Mouse (Mus musculus): Measurements from ENCODE around the gene Sh2d7. TPM values are rescaled to one million over a fixed set of nuclear protein-coding genes. Genes with fewer than 3 reads are reported as not detected.

Gene Sh2d7
- polyA plus RNA-seq, 1 experiment = 0.01 TPM

DNA sequence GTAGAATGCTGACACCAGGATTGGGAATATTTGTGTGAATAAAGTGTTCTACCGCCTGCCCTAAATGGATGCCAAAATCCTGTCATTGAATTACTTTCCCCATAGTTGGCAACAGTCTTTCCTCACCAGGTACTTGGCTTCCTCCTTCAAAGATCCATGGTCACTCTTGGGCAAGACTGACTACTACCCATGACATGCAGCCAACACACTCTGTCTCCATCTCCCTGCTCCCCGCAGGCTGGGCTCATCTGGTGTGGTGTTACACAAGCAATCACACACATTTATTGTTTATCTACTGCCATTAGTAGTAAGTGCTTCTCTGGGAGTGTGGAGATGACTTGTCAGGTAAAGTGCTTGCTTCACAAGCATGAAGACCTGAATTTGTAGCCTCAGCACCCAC is 5.9 kb upstream of the Sh2d7 start:
- peaks cover 26% of the 10 kb centered on the region for H3K27me3 ChIP-seq (ENCODE audit: control insufficient read depth, insufficient read depth, insufficient read length)
- no peaks in the 10 kb centered on the region for H3K79me3 ChIP-seq (ENCODE audit: low read depth)
- no peaks in the 10 kb centered on the region for H3K79me2 ChIP-seq (ENCODE audit: control insufficient read depth, insufficient read depth)
- no peak overlapping the region for H3ac ChIP-seq (ENCODE audit: control insufficient read depth, insufficient read length, low read depth)
- no peak overlapping the region for H3K4me3 ChIP-seq (ENCODE audit: insufficient read depth, poor library complexity, severe bottlenecking)
- no peak for TF ChIP-seq CTCF (IDR thresholded peaks at IDR 0.05; ENCODE audit: control insufficient read depth, insufficient read depth, insufficient read length)
- H3K36me3 ChIP-seq (ENCODE audit: control insufficient read depth, insufficient read depth) = no peaks in the 10 kb centered on the region

DNA sequence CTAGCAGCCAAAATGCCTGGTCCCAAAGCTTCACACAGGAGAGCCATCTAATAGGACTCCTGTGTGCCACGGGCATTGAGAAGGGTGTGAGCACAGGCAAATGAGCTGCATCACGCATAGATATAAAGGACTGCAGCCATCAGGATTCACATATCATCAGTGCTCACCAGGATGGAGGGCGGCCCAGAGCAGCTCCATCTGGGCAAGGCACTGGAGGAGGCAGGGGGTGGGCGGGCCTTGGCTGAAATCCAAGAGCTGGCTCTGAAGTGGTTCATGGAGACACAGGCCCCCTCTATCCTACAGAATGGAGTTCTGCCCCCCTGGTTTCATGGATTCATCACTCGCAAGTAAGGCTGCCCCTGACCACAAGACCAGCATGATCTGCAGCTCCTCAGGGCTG is 4.8 kb upstream of the Sh2d7 start:
- Histone ChIP-seq H3ac (ENCODE audit: control insufficient read depth, insufficient read length, low read depth) (no peak overlapping the region), H3K36me3 (ENCODE audit: control insufficient read depth, insufficient read depth) (no peaks in the 10 kb centered on the region), H3K79me2 (ENCODE audit: control insufficient read depth, insufficient read depth) (no peaks in the 10 kb centered on the region), H3K79me3 (ENCODE audit: low read depth) (no peaks in the 10 kb centered on the region), H3K4me3 (ENCODE audit: insufficient read depth, poor library complexity, severe bottlenecking) (no peak overlapping the region), H3K27me3 (ENCODE audit: control insufficient read depth, insufficient read depth, insufficient read length) (peaks cover 23% of the 10 kb centered on the region)
- TF ChIP-seq USF1 (IDR thresholded peaks at IDR 0.05; ENCODE audit: low read depth) (no peak), MYOG (IDR thresholded peaks at IDR 0.05; ENCODE audit: control insufficient read depth, extremely low read depth, insufficient read length) (no peak), MYOD1 (IDR thresholded peaks at IDR 0.05; ENCODE audit: control insufficient read depth, insufficient read length, low read depth) (no peak), CTCF (IDR thresholded peaks at IDR 0.05; ENCODE audit: control insufficient read depth, insufficient read depth, insufficient read length) (no peak), MAX (IDR thresholded peaks at IDR 0.05) (no peak), FOSL1 (IDR thresholded peaks at IDR 0.05; ENCODE audit: insufficient read depth, low read length, poor library complexity, severe bottlenecking) (no peak), CEBPB (IDR thresholded peaks at IDR 0.05; ENCODE audit: low read depth) (no peak)

DNA sequence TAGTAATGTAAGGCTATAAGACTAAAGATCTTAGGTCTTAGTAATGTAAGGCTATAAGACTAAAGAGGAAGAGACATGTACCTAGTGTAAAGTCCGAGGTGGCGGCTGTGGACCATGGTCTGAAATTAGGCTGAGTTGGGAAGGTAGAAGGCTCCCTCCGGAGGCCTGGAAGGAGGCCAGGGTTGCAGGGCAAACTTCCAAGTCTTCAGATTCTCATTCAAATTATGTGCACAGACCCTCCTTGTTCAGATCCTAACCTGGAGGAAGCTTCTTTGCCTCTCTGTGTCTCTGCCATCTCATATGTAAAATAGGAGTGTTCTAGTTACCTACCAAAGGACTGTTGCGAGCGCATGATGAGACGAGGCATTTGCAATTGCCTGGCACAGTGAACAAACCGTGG is 2.5 kb upstream of the Sh2d7 start:
- TF ChIP-seq MYOD1 (IDR thresholded peaks at IDR 0.05; ENCODE audit: control insufficient read depth, insufficient read length, low read depth) = no peak
- TF ChIP-seq CTCF (IDR thresholded peaks at IDR 0.05; ENCODE audit: control insufficient read depth, insufficient read depth, insufficient read length) = no peak
- TF ChIP-seq CEBPB (IDR thresholded peaks at IDR 0.05; ENCODE audit: low read depth) = no peak
- TF ChIP-seq MYOG (IDR thresholded peaks at IDR 0.05; ENCODE audit: control insufficient read depth, extremely low read depth, insufficient read length) = no peak
- no peak for TF ChIP-seq USF1 (IDR thresholded peaks at IDR 0.05; ENCODE audit: low read depth)
- TF ChIP-seq MAX (IDR thresholded peaks at IDR 0.05) = no peak
- no peak for TF ChIP-seq FOSL1 (IDR thresholded peaks at IDR 0.05; ENCODE audit: insufficient read depth, low read length, poor library complexity, severe bottlenecking)
- Histone ChIP-seq H3K4me3 (ENCODE audit: insufficient read depth, poor library complexity, severe bottlenecking) (no peak overlapping the region), H3K36me3 (ENCODE audit: control insufficient read depth, insufficient read depth) (no peaks in the 10 kb centered on the region), H3K79me3 (ENCODE audit: low read depth) (no peaks in the 10 kb centered on the region), H3K79me2 (ENCODE audit: control insufficient read depth, insufficient read depth) (no peaks in the 10 kb centered on the region), H3ac (ENCODE audit: control insufficient read depth, insufficient read length, low read depth) (no peak overlapping the region), H3K27me3 (ENCODE audit: control insufficient read depth, insufficient read depth, insufficient read length) (peaks cover 23% of the 10 kb centered on the region)

DNA sequence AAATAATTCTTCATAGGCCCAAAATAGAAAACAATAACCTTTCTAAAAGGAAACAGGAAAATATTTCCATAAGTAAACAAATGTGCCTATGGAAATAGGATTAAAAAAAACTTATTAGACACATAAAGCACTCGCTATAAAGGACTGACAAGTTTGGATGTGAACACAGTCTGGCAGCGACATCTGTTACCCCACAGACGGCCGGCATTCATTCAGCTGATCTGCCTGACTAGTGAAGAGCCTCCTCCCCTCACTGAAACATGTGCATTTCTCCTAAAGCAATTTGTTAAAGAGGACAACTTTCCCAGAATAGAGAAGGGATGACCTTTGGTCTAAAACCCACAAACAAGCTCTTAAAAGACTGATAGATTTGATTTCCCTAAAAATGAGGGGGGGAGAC is 1.8 kb upstream of the Sh2d7 start:
- Histone ChIP-seq H3K4me3 (ENCODE audit: insufficient read depth, poor library complexity, severe bottlenecking) (no peak overlapping the region), H3K79me2 (ENCODE audit: control insufficient read depth, insufficient read depth) (no peaks in the 10 kb centered on the region), H3ac (ENCODE audit: control insufficient read depth, insufficient read length, low read depth) (no peak overlapping the region), H3K79me3 (ENCODE audit: low read depth) (no peaks in the 10 kb centered on the region), H3K36me3 (ENCODE audit: control insufficient read depth, insufficient read depth) (no peaks in the 10 kb centered on the region), H3K27me3 (ENCODE audit: control insufficient read depth, insufficient read depth, insufficient read length) (peaks cover 23% of the 10 kb centered on the region)
- TF ChIP-seq USF1 (IDR thresholded peaks at IDR 0.05; ENCODE audit: low read depth) = no peak
- no peak for TF ChIP-seq MAX (IDR thresholded peaks at IDR 0.05)

DNA sequence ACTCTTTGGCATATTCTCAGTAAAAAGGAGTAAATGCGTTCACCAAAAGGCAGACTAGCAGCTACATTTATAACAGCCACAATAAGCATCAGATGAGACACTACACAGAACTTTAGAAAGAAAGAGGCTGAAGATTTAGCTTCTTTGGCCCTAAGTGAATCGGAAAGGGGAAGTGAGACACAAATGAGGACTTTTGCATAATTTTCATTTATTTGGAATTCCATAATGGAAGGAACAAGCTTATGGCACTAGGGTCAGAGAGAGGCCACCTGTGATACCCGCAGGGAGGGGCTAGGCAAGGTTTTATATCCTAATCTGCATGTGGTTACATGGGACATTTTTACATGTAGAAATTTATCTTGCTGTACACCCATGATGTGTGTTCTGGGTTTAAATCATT is 1.3 kb upstream of the Sh2d7 start:
- H3K79me3 ChIP-seq (ENCODE audit: low read depth) = no peaks in the 10 kb centered on the region
- H3ac ChIP-seq (ENCODE audit: control insufficient read depth, insufficient read length, low read depth) = no peak overlapping the region
- TF ChIP-seq FOSL1 (IDR thresholded peaks at IDR 0.05; ENCODE audit: insufficient read depth, low read length, poor library complexity, severe bottlenecking) (no peak), MYOD1 (IDR thresholded peaks at IDR 0.05; ENCODE audit: control insufficient read depth, insufficient read length, low read depth) (no peak), USF1 (IDR thresholded peaks at IDR 0.05; ENCODE audit: low read depth) (no peak), CEBPB (IDR thresholded peaks at IDR 0.05; ENCODE audit: low read depth) (no peak), MYOG (IDR thresholded peaks at IDR 0.05; ENCODE audit: control insufficient read depth, extremely low read depth, insufficient read length) (no peak), CTCF (IDR thresholded peaks at IDR 0.05; ENCODE audit: control insufficient read depth, insufficient read depth, insufficient read length) (no peak), MAX (IDR thresholded peaks at IDR 0.05) (no peak)
- H3K79me2 ChIP-seq (ENCODE audit: control insufficient read depth, insufficient read depth) = no peaks in the 10 kb centered on the region
- H3K27me3 ChIP-seq (ENCODE audit: control insufficient read depth, insufficient read depth, insufficient read length) = peaks cover 26% of the 10 kb centered on the region
- H3K36me3 ChIP-seq (ENCODE audit: control insufficient read depth, insufficient read depth) = no peaks in the 10 kb centered on the region
- H3K4me3 ChIP-seq (ENCODE audit: insufficient read depth, poor library complexity, severe bottlenecking) = no peak overlapping the region

DNA sequence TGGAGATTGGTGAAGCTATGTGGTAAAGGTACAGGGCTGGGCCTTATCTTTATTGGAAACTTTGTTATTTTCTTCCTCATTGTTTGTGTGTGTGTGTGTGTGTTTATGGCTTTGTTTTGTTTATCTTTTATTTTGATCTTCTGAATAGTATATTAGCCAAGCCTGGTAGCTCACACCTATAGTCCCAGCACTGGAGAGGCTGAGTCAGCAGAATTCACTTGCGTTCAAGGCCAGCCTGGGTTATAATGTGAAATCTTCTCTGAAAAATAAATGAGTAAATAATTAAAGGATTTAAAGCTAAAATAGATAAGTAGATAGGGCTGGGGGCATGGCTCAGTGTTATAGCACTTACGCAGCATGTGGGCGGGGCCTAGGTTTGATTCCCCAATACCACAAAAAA is 540 bp upstream of the Sh2d7 start:
- Histone ChIP-seq H3K36me3 (ENCODE audit: control insufficient read depth, insufficient read depth) (no peaks in the 10 kb centered on the region), H3K79me3 (ENCODE audit: low read depth) (no peaks in the 10 kb centered on the region), H3K27me3 (ENCODE audit: control insufficient read depth, insufficient read depth, insufficient read length) (peaks cover 28% of the 10 kb centered on the region), H3ac (ENCODE audit: control insufficient read depth, insufficient read length, low read depth) (no peak overlapping the region), H3K4me3 (ENCODE audit: insufficient read depth, poor library complexity, severe bottlenecking) (no peak overlapping the region), H3K79me2 (ENCODE audit: control insufficient read depth, insufficient read depth) (no peaks in the 10 kb centered on the region)
- TF ChIP-seq MYOD1 (IDR thresholded peaks at IDR 0.05; ENCODE audit: control insufficient read depth, insufficient read length, low read depth) = no peak
- TF ChIP-seq FOSL1 (IDR thresholded peaks at IDR 0.05; ENCODE audit: insufficient read depth, low read length, poor library complexity, severe bottlenecking) = no peak
- no peak for TF ChIP-seq CEBPB (IDR thresholded peaks at IDR 0.05; ENCODE audit: low read depth)
- no peak for TF ChIP-seq CTCF (IDR thresholded peaks at IDR 0.05; ENCODE audit: control insufficient read depth, insufficient read depth, insufficient read length)
- no peak for TF ChIP-seq USF1 (IDR thresholded peaks at IDR 0.05; ENCODE audit: low read depth)

Measured in C2C12 (cell line).